Mouse (Mus musculus) small intestine, adult 2 months (tissue): ENCODE data around the gene Gm45902. TPM values are rescaled to one million over a fixed set of nuclear protein-coding genes. Genes with fewer than 3 reads are reported as not detected.

Experiments used
- H3K27ac ChIP-seq: fragments of 200-500 bp; 2 replicates; pipeline ENCODE4 v1.5.1; 2012; ENCODE audit warnings: low read depth, low read length, control low read depth, inconsistent platforms; ENCODE audit not compliant: insufficient read depth
- H3K27me3 ChIP-seq: fragments of 200-500 bp; 2 replicates; pipeline ENCODE4 v1.6.1; 2012; ENCODE audit warnings: mild to moderate bottlenecking, moderate library complexity, low read length, inconsistent platforms; ENCODE audit not compliant: control insufficient read depth, insufficient read depth
- H3K36me3 ChIP-seq: fragments of 200-500 bp; 2 replicates; pipeline ENCODE4 v1.6.1; 2012; ENCODE audit warnings: mild to moderate bottlenecking, low read length, control low read depth, inconsistent platforms; ENCODE audit not compliant: control insufficient read depth, insufficient read depth
- H3K4me1 ChIP-seq: fragments of 200-500 bp; 2 replicates; pipeline ENCODE4 v1.6.1; 2012; ENCODE audit warnings: low read length, inconsistent platforms, mixed read lengths; ENCODE audit not compliant: control insufficient read depth, insufficient read depth, insufficient read length
- H3K4me3 ChIP-seq: fragments of 200-500 bp; 2 replicates; pipeline ENCODE4 v1.5.1; 2012; ENCODE audit warnings: low read depth, mild to moderate bottlenecking, control low read depth, inconsistent platforms, low read length, moderate library complexity
- CTCF ChIP-seq: fragments of 200-500 bp; IDR thresholded peaks from 2 replicates; pipeline ENCODE4 v1.5.1; 2012; ENCODE audit warnings: low read depth, mild to moderate bottlenecking, control low read depth, inconsistent platforms, low read length, moderate library complexity, mixed read lengths; ENCODE audit not compliant: insufficient replicate concordance, insufficient read length; ENCODE audit errors: extremely low read depth
- POLR2A ChIP-seq: fragments of 200-500 bp; IDR thresholded peaks from 2 replicates; pipeline ENCODE4 v1.6.1; 2012; ENCODE audit warnings: low read depth, mild to moderate bottlenecking, control low read depth, inconsistent platforms, low read length, moderate library complexity
- WGBS: fragments of 180-500 bp; shearing (Covaris S2); methylation state at CpG from one replicate; pipeline ENCODE4 v1.1.7; 2018; 5-methylcytosine and 5-hydroxymethylcytosine counted together
- polyA plus RNA-seq: library from polyadenylated mRNA; depleted of rRNA; stranded (reverse); fragments of >200 nt; gene quantifications from 2 replicates; pipeline ENCODE4 v1.2.3, GENCODE M21; 2012; rRNA removed

Gene Gm45902
- 0.30 and 0.72 TPM in 2 replicates for polyA plus RNA-seq

- Histone ChIP-seq H3K27ac (peak within 1 kb of the TSS; percentile 84), H3K36me3 (peaks cover 13% of the 10 kb centered on the region)
Measured at GRCm38 (mm10) chr2:3512552-3513454, at the start of gene Gm45902, which contains the start of the genes Hspa14 and Cdnf. Gene Gm45902, minus strand, starts transcription at chr2:3512790. Gene Hspa14, minus strand, starts transcription at chr2:3512814. Gene Cdnf, plus strand, starts transcription at chr2:3513030.

GRCm38 (mm10) chr2:3546588-3546987, 34.0 kb upstream of the Gm45902 start:
- H3K4me3 ChIP-seq = no peak overlapping the region
- TF ChIP-seq POLR2A = no peak
- peak; percentile 98 for TF ChIP-seq CTCF
- no peaks in the 10 kb centered on the region for H3K27me3 ChIP-seq
- 2% methylated on average over 4 of the region's 4 CpGs for WGBS
- no peaks in the 10 kb centered on the region for H3K4me1 ChIP-seq
- H3K36me3 ChIP-seq = no peaks in the 10 kb centered on the region
- no peak overlapping the region for H3K27ac ChIP-seq

More at GRCm38 (mm10) chr2:3512552-3513454, at the start of gene Gm45902, which contains the start of the genes Hspa14 and Cdnf:
- Histone ChIP-seq H3K4me1 (no peaks in the 10 kb centered on the region), H3K27me3 (no peaks in the 10 kb centered on the region), H3K4me3 (peak within 1 kb of the TSS; percentile 82)
- TF ChIP-seq CTCF (no peak), POLR2A (peak; percentile 59; the same call in 1 of the 2 replicates)
- under 1% methylated on average over 60 of the region's 60 CpGs for WGBS

DNA sequence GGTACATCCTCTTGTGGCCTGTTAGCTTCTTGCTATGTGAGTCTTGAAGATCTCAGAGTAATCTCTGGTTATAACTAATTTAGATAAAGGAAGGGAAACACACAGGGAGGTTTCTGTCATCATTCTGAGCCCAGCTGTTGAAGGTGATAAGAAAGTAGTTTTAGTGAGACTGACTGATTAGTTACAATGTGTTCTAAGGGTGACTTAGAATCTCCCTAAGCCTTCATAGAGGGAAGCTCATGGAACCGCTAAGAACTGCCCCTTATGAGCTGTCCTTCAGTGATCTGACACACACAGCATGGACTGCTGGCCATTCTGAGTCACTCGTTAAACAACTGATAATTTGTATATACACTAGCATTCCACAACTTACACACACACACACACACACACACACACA, 33.5 kb upstream of the Gm45902 start:
- TF ChIP-seq POLR2A (no peak), CTCF (no peak)
- Histone ChIP-seq H3K36me3 (no peaks in the 10 kb centered on the region), H3K27ac (no peak overlapping the region), H3K4me1 (no peaks in the 10 kb centered on the region), H3K4me3 (no peak overlapping the region), H3K27me3 (no peaks in the 10 kb centered on the region)
- 43% methylated on average over 2 of the region's 2 CpGs for WGBS

DNA sequence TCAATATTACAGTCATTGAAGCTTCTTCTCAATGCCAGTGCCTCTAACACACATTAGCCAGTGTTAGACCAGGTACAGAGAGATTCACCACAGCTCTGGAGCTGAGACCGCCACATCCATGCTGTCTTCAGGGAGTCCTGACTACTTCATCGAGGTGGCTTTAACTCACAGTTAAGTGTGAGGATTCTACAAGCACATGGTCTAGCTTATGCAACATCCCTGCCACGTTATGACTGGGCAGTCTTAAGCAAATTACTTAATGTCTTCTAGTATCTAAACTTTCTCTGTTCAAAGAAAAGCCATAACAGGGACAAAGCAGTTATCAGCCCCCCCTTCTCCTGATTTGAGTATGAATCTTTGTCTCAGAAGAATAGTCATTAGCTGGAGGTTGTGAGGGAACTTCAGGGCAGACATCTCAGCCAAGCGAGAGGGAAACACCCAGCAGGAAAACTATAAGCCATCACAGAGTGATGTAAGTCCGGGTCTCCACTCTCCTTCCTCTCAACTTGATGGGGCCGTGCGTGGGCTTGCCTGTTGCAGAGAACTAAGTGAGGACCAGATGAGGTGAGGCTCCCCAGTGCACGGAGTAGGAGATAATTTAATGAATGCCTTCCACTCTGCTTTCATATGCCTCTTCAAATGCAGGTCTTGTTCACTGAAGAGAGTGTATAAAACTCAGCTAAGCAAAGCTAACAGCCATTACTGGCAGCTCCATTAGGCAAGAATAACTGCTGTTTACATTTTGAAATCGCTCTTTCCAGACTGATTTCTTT, 28.9 kb upstream of the Gm45902 start:
- Histone ChIP-seq H3K27me3 (no peaks in the 10 kb centered on the region), H3K4me1 (no peaks in the 10 kb centered on the region), H3K4me3 (no peak overlapping the region), H3K36me3 (no peaks in the 10 kb centered on the region), H3K27ac (no peak overlapping the region)
- 58% methylated on average over 9 of the region's 9 CpGs for WGBS
- no peak for TF ChIP-seq CTCF
- no peak for TF ChIP-seq POLR2A

DNA sequence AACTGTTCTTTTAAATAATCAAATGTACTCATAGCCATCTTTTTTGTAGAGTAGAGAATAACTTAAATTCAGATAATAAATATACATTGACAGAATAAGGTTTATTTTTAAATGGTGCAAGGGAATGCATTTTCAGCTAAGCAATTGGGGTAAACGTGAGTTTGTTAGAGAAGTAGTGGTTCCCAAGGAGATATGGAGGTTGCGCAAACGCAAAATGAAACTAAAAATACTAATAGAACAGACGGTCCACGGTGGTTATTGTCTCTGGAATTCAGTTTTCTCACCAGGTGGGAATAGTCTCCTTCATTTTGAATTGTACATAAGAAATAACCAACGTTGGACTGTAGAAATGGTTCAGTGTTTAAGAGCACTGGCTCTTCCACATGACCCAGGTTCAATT, 13.7 kb upstream of the Gm45902 start:
- Histone ChIP-seq H3K36me3 (no peaks in the 10 kb centered on the region), H3K27me3 (no peaks in the 10 kb centered on the region), H3K4me1 (no peaks in the 10 kb centered on the region), H3K27ac (no peak overlapping the region), H3K4me3 (no peak overlapping the region)
- 48% methylated on average over 6 of the region's 6 CpGs for whole genome bisulfite sequencing
- TF ChIP-seq POLR2A = no peak

- Histone ChIP-seq H3K4me1 (no peaks in the 10 kb centered on the region), H3K4me3 (no peak overlapping the region), H3K36me3 (no peaks in the 10 kb centered on the region), H3K27ac (no peak overlapping the region), H3K27me3 (no peaks in the 10 kb centered on the region)
- no peak for TF ChIP-seq CTCF
- TF ChIP-seq POLR2A = no peak
- 74% methylated on average over 4 of the region's 4 CpGs for WGBS
Measured at GRCm38 (mm10) chr2:3522558-3522957, 10.0 kb upstream of the Gm45902 start.

DNA sequence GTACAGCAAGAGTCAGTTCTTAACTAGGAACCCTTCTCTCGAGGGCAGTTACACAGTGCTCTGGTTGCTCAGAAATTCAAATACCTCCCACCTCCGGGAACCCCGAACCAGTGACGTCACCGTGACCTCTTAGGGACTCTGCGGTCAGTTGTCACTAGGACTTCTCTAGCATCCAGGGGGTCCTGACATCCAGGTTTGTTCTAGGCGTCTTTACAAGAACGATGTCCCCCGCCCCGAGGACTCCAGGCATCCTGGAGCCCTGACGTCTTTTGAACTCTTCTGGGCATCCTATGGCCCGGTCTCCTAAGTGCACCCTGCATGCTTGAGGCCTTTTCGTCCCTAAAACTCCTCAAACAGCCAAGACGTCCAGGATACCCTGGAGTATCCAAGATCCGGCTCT, 514 bp downstream of the Gm45902 start:
- Histone ChIP-seq H3K36me3 (peaks cover 15% of the 10 kb centered on the region), H3K4me1 (no peaks in the 10 kb centered on the region), H3K27ac (no peak overlapping the region), H3K27me3 (no peaks in the 10 kb centered on the region), H3K4me3 (peak overlapping the region; percentile 80)
- TF ChIP-seq POLR2A (no peak), CTCF (no peak)
- 1% methylated on average over 15 of the region's 15 CpGs for WGBS
